Mouse (Mus musculus) small intestine, adult 2 months (tissue): ENCODE results near the gene S100a1.

ENCODE experiments used
- CTCF ChIP-seq: fragments of 200-500 bp; IDR thresholded peaks from 2 replicates; pipeline ENCODE4 v1.5.1; 2012; ENCODE audit warnings: low read depth, mild to moderate bottlenecking, control low read depth, inconsistent platforms, low read length, moderate library complexity, mixed read lengths; ENCODE audit not compliant: insufficient replicate concordance, insufficient read length; ENCODE audit errors: extremely low read depth
- POLR2A ChIP-seq: fragments of 200-500 bp; IDR thresholded peaks from 2 replicates; pipeline ENCODE4 v1.6.1; 2012; ENCODE audit warnings: low read depth, mild to moderate bottlenecking, control low read depth, inconsistent platforms, low read length, moderate library complexity

- no peak for TF ChIP-seq CTCF
- TF ChIP-seq POLR2A: no peak
These were observed 52.3 kb downstream of the S100a1 start for GRCm38 (mm10) chr3:90461935-90462334.
